Mouse (Mus musculus) cerebellum, adult 9-10 months (tissue): ENCODE measurements at regions not wholly inside any gene's neighbourhood (a gene's known extent, or its start where the extent isn't known, plus 50 kb on each side); places are given as distances from the start of the nearest gene placed in this dataset.

Source experiments
- DNase-seq: peaks from one replicate; pipeline ENCODE4 v3.0.0; 2022

DNA sequence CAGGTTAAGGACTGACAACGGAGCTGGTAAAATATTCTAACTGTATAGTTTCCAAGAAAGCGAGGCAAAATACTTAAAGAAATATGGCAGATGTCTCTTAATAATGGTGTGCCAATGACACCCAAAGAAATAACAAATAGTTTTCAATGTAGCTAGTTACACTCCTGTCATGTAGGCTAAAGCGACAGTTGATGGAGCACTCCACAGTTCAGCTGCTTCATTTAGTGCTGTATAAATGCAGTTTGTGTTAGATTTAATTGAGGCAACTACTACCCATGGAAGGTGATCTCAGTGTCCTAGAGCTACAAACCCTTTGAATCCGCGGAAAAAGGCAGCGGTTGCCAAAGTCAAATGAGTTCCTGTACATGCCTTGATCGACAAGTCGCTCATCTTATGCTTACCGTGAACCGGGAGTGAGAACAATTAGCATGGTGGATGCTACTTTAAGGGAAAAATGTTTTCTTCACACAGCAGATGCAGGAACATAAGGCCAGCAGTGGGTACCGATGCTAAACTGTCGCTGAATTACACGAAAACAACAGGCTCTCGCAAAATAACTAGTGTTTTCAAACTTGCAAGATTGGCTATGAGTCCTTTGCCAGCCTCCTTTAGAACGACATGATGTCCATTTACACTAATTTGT is 961.4 kb downstream of the Mat2b start:
- no peak for DNase-seq

DNA sequence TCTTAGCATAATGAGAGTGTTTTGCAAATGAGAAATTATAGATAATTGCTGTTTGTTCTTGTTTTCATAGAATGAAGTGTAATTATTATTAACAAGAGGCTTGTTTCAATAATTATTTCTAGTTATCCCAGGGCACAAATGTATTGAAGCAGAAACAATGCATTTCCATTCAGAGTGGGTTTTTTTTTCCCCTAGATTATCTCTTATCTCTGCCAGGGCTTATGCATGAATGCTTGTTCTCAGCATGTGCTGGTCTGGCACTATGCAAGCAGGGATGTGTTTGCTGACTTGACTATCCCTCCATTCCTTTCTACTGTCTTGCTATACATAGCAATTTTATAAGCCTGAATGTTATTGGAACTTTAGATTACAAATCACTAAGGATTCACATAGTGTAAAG is 971.4 kb downstream of the Mat2b start:
- no peak for DNase-seq

DNA sequence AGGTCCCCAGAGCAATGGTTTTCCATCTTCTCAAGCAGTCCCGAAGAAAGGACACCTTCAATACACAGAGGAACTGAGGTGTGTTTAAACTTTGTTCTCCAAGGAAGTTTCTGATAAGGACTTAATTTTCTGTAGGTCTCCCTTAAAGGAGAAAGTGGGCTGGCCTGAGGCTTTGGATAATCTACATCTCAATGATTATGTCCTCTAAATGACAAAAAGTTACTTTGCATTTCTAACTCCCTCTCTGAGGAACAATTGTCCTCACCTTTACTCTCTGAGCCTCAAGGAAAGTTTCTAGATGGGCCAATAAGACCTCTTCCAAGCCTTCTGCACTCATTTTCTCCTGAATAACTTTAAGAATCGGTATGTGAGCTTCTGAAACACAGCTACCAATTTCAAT is 1016.5 kb downstream of the Mat2b start:
- DNase-seq: no peak

DNA sequence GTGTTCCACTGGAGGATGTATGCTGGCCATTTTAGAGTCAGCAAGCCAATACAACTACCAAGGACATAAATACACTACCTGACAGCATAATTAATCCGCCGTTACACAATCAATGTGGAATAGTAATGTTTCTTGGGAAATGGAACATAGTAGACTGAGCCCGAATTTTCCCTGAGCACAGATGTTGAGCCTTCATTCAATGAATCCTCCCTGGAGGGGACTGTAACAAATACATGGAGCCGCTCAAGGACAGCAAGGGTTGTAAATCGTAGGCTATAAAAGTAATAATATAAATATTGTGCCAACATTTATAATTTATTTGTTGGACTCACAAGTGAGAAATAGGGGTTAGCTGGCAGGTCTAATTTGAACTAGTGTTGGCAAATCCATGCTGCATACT is 1041.4 kb downstream of the Mat2b start:
- no peak for DNase-seq

DNA sequence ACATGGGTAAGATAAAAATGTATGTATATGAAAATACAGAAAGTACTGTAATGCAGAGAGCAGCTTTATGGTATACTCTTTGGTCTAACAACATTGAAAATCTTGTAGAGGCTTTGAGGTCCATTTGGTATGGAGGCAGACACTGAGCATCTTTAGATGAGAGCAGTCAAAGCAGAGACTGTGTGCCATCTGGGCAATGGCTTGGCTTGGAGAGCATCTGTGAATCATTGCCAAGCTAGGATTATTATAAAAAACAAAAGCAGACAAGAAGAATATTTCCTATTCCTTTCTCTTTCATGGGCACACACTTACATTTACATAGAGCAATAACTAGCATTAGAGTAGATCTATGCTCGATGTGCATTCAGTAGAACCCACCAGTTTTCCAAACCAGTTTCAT is 1075.6 kb downstream of the Mat2b start:
- no peak for DNase-seq

DNA sequence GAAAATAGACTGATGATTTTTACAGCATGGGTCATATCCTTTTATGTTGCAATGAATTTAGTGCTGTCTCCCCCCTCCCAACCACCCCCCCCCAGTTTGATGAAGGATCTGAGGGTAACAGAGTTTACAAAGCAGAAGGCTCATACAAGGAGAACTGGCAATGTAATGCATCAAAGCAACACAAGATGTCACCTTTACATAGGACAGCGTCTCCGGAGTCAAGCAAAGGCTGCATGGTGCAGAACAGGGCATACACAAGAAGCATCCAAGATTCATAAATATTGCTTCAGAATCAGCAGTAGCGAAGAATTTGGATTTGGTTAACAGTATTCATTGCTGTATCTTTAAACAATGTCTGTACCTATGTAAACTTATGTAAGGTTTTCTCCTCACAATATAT is 1079.2 kb downstream of the Mat2b start:
- DNase-seq: no peak

DNA sequence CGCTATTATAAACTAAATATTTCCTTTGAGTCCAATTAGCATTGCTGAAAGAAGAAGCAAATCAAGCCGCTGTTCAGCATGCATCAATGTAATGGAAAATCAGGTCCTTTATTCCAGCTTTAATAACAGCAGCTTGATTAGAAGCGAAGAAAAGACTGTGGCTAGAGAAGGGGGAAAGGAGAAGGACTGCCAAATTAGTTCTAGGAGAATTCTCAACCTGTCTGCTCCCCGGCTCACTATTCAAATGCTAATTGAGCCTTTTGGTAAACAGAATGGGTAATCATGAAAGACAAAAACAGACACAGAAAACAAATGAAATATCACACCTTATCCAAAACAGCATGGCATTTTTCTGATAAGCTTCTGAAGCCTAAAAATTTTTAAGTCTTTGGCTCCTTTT is 1098.5 kb downstream of the Mat2b start:
- no peak for DNase-seq

DNA sequence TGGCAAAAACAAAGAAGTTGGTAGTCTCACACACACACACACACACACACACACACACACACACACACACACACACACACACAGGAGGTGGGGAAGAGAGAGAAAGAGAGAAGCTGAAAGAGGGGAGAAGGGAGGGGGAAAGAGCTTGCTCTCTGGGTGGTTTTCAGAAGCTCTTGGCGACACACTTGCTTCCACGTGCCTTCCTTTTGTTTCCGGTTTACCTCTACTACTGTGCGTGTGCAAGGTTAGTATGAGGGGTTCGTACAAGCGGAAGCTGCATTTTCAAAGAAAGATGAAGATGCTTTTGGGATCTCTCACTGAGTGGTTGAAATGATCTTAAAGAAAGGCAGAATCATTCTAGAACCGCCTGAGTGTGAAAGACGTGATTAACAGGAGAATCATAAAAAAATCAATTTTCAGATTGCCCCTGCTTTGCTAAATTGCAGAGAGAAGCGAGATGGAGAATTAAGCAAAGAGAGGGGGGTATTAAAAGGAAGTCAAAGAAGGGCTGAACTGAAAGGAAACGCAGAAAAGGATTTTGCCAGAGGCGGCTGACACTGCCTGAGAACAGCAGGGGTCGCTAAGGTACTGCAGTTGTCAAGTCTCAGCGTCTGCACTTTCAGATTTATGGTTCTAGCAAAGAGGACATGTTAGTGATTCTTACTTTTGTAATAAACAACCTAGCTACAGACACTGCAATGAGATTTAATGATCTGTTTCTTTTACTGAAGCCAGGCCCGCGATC is 1106.2 kb downstream of the Mat2b start:
- peak; percentile 13 for DNase-seq

DNA sequence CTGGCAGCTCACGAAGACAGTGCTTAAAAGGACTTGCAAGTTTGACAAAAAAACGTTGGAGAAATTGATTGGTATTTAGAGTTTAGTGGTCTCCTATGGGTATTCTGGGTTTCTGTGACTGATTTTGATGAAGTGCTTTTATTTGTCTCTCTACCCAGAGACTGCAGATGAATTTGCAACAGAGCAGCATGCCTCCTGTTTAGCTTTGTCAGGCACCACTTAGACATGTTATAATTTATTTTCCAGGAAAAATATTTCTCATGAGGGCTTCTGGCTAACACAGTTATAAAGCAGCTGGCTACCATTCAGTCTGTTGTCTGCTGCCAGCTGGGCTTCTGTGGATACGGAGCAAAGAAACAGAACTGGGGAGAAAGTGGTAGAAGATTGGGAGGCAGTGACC is 1136.7 kb downstream of the Mat2b start:
- no peak for DNase-seq

DNA sequence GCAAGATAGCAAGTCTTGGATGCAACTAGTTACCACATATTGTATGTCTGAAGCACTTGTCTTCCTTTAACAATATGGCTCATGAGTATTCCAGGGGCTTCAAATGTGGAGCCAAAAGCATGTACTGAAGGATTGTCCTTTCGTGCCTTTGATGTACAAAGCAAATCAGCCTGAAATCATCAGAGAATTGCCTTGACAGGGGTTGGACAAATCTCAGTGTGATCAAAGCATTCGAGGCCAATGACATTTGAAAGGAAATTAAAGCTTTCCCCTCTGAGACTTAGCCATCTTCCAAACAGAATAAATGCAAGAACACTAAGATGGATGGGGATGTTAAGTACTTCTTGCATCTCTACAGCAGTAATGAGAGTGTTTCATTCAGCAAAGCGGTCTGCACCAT is 1144.9 kb downstream of the Mat2b start:
- DNase-seq: no peak

DNA sequence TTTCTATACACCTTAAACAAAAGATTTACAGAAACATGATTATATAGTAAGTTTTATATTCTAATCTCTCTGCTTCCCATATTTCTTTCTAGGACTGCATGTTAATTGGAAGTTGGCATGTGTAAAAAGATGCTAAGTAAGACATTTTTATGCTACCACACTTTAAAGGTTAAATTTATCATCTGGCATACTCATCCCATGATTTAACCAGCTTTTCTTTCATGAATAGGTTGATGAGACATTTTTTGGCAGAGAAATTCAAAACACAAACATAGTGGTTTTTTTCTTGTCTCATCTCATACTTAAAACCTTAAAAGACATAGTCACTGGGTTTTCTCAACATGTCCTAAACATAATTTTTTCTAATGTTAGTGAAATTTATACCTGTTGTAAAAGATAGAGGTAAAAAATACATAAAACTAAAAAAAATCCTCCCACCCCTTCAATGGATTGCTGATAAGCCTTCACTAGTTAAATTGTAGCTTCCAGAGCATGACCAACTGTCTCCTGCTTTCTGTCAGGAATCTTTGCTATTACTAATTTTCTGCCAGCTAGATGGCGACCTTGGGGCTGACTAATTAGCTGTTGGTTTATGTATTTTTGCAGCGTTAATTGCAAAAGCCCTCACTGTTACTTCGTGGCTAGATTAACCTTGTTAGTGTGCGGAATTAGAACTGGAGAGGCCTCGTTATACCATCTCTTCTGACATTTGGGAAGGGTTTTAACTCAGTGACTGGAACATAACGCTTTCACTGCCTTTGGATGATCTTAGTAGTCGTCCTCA is 1169.9 kb downstream of the Mat2b start:
- DNase-seq: no peak

DNA sequence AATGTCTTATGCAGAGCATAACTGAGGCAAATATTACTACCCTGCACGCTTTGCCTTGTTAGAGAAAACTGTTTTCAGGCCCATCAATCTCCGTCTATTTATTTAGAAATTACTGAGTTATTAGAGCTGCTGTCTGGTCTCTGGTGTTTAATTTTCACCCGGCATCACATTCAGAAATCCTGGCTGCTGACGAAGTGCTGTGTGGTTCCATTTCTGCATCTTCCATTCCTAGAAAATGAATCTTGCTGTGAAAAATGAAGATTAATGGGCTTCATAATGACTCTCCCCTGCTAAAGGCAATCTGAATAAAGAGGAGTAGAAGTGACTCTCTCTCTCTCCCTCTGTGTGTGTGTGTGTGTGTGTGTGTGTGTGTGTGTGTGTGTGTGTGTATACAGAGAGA is 1199.8 kb downstream of the Mat2b start:
- no peak for DNase-seq

DNA sequence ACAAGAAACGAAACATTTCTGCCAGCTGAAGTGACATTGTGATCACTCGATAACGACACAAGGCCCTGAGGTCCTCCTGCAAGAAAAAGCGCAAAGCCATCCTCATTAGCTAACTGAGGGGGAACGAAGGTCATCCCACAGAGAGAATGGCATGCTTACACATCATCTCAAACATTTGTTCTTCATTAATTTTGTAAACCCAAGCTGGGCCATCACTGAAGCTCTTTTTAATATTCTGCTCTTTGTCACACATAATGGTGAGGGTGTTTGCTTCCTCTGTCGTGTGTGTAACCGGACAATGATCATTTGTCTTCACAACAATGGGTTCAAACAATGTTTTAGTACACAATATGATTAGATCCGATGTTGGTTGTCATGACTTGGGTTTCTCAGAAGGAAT is 1217.9 kb downstream of the Mat2b start:
- DNase-seq: no peak

DNA sequence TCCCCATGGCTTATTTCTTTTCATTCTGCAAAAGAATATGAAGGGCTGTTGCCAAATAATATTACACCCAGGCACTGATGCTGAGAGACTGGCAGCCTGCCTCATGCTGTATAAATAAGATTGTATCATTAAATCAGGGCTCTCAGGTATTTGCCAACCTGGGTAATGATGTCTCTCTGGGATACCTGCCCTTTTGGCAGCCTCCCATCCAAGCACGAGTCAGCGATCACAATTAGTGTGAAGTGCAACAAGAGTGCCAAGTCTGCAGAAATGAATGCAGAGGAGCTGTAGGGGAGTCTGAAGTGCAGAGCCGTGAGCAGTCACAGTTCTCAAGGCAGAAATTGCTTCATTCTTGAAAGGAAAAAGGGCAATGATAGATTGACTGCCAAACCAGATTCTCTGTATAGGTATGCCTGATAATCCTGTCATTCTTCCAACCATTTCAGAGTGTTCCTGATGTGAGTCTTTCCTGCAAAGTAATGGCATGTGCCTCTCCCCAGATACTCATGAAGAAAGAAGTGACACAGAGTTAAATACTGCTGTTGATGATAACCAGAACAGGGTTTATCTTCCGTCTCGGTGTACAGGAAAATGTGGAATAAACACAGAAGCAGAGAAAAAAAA is 1241.6 kb downstream of the Mat2b start:
- DNase-seq: no peak

DNA sequence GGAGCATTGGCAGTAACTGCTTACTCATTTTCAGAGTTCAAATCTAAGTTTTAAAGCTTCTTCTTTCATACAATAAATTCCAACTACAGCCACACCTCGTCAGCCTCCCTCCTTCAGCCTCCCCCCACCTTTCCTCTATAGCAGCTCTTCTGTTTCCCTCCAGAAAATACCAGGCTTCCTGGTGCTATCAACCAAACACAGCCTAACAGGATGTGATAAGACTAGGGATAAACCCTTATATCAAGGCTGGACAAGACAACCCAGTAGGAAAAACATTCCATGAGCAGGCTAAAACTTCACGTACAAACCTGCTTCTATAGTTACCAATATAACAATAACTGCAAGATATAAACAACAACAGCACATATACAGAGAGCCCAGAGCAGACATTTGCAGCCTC is 1248.6 kb downstream of the Mat2b start:
- DNase-seq: no peak

DNA sequence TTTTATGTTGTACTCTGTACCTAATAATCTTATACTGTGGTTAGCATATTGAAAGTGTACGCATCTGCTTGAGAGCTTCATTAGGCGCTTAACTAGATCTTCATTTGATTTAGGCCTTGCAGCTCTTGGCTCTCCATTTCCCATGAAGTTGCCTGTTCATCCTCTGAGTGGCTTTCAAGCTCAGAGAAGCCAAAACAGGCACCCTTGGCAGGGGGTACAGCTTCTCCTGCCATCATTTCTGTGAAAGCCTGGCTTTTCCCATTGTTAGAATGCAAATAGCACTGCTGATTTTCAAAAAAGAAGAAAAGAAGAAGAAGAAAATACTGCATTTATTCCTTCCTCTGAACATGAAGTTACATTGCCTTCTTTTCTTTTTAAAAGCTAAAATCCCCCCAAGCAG is 1283.3 kb downstream of the Mat2b start:
- DNase-seq: no peak

DNA sequence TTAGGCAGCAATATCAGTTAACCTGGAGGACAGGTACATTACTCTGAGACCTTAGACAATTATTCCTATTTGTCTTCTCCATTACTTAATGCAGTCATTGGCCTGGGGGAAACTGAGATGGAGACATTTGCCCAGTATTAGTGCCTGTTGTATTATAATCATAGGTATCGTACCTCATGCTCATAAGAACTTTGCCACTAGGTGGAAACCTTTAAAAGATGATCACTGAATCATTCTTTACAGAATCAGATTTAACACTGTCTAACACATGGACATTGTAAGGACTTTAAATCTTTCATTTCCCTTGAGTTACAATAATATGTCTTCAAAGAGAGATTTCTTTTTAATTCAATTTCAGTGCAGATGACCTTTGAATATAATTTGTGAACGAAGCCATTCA is 1283.8 kb downstream of the Mat2b start:
- DNase-seq: no peak

DNA sequence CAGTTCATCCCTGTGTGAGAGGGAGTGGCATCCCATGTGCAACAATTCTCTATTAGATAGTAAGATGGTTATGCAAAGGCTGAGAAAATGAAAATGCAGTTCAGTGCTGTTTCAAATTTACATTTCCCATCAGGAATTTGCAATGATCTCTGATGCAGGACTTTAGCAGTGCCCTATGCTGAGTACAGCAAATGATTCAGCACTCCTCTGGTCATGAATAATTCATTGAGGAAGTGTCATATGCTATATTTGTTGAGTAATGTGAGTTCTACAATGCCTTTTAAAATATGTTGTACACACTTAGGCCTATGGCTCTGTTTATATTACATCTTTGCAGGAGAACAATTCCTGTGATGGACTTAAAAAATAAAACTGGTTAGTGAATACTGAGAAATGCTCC is 1330.2 kb downstream of the Mat2b start:
- DNase-seq: no peak

DNA sequence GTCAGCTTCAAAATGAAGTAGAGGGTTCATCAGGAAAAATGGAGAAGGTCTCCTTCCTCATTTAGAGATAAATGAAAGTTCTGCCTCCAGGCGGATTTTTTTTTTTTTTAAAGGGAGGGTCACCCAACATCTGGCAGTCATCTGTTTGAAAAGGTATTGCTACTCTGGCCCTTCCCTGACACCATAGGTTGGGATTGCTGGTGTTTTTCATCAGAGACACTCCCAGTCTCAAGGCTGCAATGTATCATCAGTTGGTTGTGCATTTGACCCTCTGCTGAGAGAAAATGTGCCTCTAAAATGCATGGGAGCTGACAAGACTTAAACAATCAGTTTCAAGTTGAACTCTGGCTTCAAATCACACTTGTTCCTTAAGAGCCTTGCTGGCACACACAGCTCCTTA is 1344.4 kb downstream of the Mat2b start:
- no peak for DNase-seq
